Mouse (Mus musculus): ENCODE measurements at regions not wholly inside any gene's neighbourhood (a gene's known extent, or its start where the extent isn't known, plus 50 kb on each side); places are given as distances from the start of the nearest gene placed in this dataset.
A peak's percentile ranks its signal among the peaks of the same experiment; 100 is the strongest.

- no peak for ATAC-seq
Measured at GRCm38 (mm10) chr17:45240545-45240944, 193.0 kb downstream of the Cdc5l start.

GRCm38 (mm10) chr17:45237246-45237645, 196.3 kb downstream of the Cdc5l start:
- no peak for ATAC-seq

GRCm38 (mm10) chr17:45235401-45235800, 198.1 kb downstream of the Cdc5l start:
- ATAC-seq: no peak

DNA sequence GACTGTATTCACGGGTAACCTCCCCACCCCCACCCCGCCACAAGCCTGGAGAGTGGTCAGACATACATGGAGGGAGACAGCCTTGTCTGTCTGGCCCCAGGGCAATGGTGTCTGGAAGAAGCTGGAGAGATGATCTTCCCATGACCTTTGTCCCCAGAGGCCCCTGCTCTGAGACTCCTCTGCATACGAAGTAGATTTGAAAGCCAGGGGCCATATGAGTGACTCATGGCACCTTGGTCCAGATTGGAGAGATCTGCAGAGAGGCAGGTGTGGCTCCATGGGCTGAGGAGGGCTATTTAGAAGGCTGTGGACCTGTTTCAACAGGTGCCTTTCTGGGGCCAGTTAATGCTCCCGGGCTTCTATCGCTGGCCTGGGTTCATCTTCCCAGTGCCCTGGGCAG, 200.7 kb downstream of the Cdc5l start:
- no peak for ATAC-seq

GRCm38 (mm10) chr17:45227190-45227589, 206.3 kb downstream of the Cdc5l start:
- ATAC-seq: no peak

- ATAC-seq: no peak
Measured at GRCm38 (mm10) chr17:45226486-45226885, 207.1 kb downstream of the Cdc5l start.

GRCm38 (mm10) chr17:45221625-45222024, 211.9 kb downstream of the Cdc5l start:
- no peak for ATAC-seq

GRCm38 (mm10) chr17:45217126-45217525, 216.4 kb downstream of the Cdc5l start:
- ATAC-seq: peak; percentile 51

DNA sequence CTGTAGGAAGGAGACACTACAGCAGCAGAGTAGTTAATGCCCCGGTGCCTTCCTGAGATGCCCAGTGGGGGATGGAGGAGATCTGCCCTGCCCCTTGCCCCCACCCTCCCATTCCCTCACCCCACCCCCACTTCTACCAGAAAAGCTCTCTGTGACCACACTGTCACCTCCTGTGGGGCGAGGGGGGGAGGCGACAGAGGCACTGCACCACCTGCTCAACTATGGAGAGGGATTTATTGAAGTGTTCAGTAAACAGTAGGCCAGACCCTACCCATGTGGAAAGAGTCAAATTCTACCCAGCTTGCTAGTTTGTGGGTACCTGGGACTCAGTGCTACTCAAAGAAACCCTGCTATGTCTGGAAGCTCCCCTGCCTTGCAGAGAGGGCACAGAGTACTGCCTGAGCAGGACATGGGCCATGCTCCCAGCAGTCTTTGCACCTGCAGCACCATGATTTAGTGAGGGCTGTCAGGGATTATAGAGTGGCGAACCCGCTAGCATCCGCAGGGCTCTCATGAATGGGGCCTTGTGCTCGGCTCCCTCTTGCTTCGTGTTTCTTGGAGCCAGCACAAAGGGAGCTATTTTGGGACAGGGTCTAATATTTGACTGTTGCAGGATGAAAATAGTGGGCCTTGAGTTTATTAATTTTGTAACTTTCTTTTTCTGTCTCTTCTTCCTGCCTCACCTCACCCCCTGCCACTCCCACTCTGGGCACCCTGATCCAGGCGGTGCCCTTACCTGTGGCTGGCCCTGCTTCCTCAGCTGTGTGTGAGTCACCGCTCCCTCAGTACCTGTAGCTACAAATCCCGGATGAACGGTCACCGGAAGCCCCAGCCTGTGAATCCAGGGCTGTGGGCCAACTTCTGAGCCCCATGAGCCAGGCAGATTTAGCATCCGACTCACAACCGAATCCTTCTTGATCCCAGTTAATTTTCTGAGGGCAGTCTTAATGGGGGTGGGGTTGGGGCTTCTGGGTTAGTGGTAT, 218.2 kb downstream of the Cdc5l start:
- no peak for ATAC-seq

DNA sequence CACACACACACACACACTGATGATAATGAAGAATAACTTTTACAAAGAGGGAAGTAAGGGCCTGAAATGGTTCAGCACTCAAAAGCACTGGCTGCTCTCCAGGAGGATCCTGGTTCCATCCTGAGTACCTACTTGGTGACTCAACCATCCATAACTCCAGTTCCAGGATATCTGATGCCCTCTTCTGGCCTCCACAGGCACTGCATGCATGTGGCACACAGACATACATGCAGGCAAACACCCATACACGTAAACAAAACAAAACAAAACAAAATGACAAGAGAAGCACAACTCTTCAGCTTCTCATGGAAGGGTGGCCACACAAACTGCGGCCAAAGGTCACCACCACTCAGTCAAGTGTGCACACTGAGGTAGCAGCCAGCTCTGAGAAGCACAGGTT, 222.6 kb downstream of the Cdc5l start:
- ATAC-seq: no peak

GRCm38 (mm10) chr17:45209387-45209663, 224.2 kb downstream of the Cdc5l start:
- ATAC-seq: no peak

- ATAC-seq: no peak
Measured at GRCm38 (mm10) chr17:45208596-45209386, 224.7 kb downstream of the Cdc5l start.

DNA sequence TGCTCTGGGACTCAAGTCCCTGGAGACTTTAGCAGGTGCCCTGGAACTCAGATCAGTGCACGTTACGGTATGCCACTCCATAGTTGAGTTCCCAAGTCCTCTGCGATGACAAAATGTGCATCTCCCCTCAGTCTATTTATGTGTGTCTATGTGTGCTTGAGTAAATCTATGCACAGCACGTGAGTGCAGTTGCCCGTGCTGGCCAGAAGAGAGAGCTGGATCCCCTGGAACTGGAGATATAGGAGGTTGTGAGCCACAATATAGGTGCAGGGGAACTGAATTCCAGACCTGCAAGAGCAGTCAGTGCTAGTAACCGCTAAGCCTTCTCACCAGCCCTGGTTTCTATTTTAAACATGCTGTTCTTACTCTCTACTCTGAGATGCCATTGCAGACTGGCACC, 237.8 kb downstream of the Cdc5l start:
- no peak for ATAC-seq

GRCm38 (mm10) chr17:45194786-45195281, 238.7 kb downstream of the Cdc5l start:
- ATAC-seq: no peak

DNA sequence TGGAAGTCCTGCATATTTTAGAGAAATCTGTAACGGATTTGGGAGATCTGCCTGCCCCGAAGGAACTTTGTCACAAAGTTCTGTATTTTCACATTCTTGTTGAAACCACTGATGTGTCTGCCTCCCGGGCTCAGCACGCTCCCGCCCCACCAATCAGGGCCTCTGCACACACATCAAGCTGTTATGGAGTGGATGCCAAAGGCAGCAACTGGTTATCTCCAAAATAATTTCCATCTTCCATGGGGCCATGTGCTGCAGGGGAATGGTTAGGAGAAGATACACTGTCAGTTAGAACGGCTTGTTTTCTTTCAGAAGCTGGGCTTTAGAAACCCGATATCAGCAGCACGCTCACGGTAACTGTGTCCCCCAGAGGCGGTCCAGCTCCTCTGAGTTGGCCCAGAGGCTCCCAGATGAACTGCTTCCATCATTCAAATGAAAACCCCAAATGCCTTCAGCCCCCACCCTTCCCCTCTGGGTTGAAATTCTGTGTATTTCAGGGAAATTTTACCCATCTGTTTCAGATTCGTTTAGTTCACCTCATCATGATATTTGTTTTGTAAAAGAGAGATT, 240.0 kb downstream of the Cdc5l start:
- no peak for ATAC-seq

- ATAC-seq: no peak
Measured at GRCm38 (mm10) chr17:45187402-45187801, 246.1 kb downstream of the Cdc5l start.

- ATAC-seq: no peak
Measured at GRCm38 (mm10) chr17:45176340-45176739, 257.2 kb downstream of the Cdc5l start.

DNA sequence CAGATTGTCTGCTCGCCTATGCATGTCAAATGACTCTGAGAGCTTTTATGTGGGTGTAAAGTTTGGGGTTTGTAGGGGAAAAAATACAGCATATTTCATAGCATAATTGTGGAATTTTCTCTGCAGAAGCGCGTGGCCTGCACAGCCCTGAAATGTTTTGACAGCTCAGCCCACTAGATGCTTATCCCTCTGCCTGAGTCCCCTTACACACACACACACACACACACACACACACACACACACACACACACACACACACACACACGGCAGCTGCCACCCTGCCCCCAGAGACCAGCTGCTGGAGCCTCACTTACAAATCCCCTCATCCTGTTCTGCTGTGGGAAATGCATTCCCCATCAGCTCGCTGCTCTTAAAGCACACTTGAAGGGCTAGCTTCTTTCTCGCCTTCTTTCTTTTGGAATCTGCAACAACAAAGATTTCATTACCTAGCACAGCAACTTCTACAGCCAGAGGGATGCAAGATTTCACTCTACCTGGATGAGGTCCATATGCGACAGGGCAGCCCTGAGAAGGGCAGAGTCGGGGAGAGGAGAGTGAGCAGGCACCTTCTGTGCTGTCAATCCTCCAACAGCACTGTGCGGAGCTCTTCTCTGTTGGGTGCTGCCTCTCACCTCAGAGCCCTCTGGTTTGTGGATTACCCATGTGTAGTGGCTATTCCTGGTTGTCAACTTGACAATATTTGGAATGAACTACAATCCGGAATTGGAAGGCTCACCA, 264.1 kb downstream of the Cdc5l start:
- no peak for ATAC-seq

Measured in CD4-positive, CD25-positive, alpha-beta regulatory T cell, adult 4 months (primary cell).